In genomic region chr10:20030703-20031102, GRCm38 (mm10) we compare ENCODE assay signal across 18 mouse cellular contexts.
"Had no signal": no experiment of that assay in that cellular context is flagged by ENCODE, and none has a peak within 500 bp of the region (broad histone marks: within the 10 kb centered on the region; RNA-seq: fewer than 3 reads in every experiment).

No protein-coding gene starts in this region.

- H3K9me3 ChIP-seq: liver, embryonic 15.5 days; lung, embryonic 15.5 days; megakaryocyte, embryonic 14.5 days; midbrain, embryonic 13.5 days; midbrain, embryonic 15.5 days; neural tube, embryonic 12.5 days; stomach, embryonic 15.5 days had no signal

- H3K27me3 ChIP-seq: liver, embryonic 15.5 days; lung, embryonic 15.5 days; megakaryocyte, embryonic 14.5 days; midbrain, embryonic 13.5 days; midbrain, embryonic 15.5 days; neural tube, embryonic 12.5 days; stomach, embryonic 15.5 days had no signal

- H3K27ac ChIP-seq: liver, embryonic 15.5 days; lung, embryonic 15.5 days; macrophage; midbrain, embryonic 13.5 days; midbrain, embryonic 15.5 days; neural tube, embryonic 12.5 days; stomach, embryonic 15.5 days; stomach, postnatal 0 days had no signal

- H3K4me3 ChIP-seq: liver, embryonic 15.5 days; lung, embryonic 15.5 days; megakaryocyte, embryonic 14.5 days; midbrain, embryonic 13.5 days; midbrain, embryonic 15.5 days; neural tube, embryonic 12.5 days; stomach, embryonic 15.5 days had no signal

- DNase-seq: liver, postnatal 0 days; lung, adult 2 months; lung, postnatal 14 days; lung, postnatal 36 days; right cerebral cortex, postnatal 14 days; thymus, adult 2 months; thymus, postnatal 14 days; thymus, postnatal 36 days had no signal

- H3K4me2 ChIP-seq: liver, embryonic 15.5 days; lung, embryonic 15.5 days; midbrain, embryonic 13.5 days; midbrain, embryonic 15.5 days; neural tube, embryonic 12.5 days; stomach, embryonic 15.5 days had no signal

- ATAC-seq: liver, postnatal 0 days; lung, postnatal 0 days; midbrain, embryonic 13.5 days; midbrain, embryonic 15.5 days had no signal

- H3K9ac ChIP-seq: liver, embryonic 15.5 days; liver, postnatal 0 days; lung, embryonic 15.5 days; midbrain, embryonic 13.5 days; midbrain, embryonic 15.5 days; neural tube, embryonic 12.5 days; stomach, embryonic 15.5 days had no signal

- H3K4me1 ChIP-seq: liver, embryonic 15.5 days; lung, embryonic 15.5 days; megakaryocyte, embryonic 14.5 days; midbrain, embryonic 15.5 days; neural tube, embryonic 12.5 days; stomach, embryonic 15.5 days had no signal

- H3K36me3 ChIP-seq: liver, embryonic 15.5 days; lung, embryonic 15.5 days; midbrain, embryonic 13.5 days; midbrain, embryonic 15.5 days; neural tube, embryonic 12.5 days; stomach, embryonic 15.5 days had no signal
